Mouse (Mus musculus) heart, adult 2 months (tissue): ENCODE results near the gene Evi5. TPM values are rescaled to one million over a fixed set of nuclear protein-coding genes. Genes with fewer than 3 reads are reported as not detected.

Experiments
- DNase-seq, 2 experiments: peaks; one replicate each; pipeline ENCODE4 v3.0.0; 2021
- H3K27ac ChIP-seq: fragments of 200-600 bp; 2 replicates; pipeline ENCODE4 v1.8.1; 2022
- H3K27me3 ChIP-seq: fragments of 200-500 bp; 2 replicates; pipeline ENCODE4 v1.6.1; 2012; ENCODE audit warnings: mild to moderate bottlenecking, low read length, inconsistent platforms, mixed read lengths; ENCODE audit not compliant: control insufficient read depth, insufficient read depth
- H3K36me3 ChIP-seq: fragments of 200-500 bp; 2 replicates; pipeline ENCODE4 v1.6.1; 2012; ENCODE audit warnings: low read length, inconsistent platforms; ENCODE audit not compliant: control insufficient read depth, insufficient read depth
- H3K4me1 ChIP-seq: fragments of 200-500 bp; 2 replicates; pipeline ENCODE4 v1.6.1; 2011; ENCODE audit warnings: low read length; ENCODE audit not compliant: control insufficient read depth, insufficient read depth
- H3K4me3 ChIP-seq: fragments of 200-600 bp; 2 replicates; pipeline ENCODE4 v1.8.1; 2022
- H3K79me2 ChIP-seq: fragments of 200-500 bp; replicated peaks from 2 replicates; pipeline ENCODE4 v1.6.1; 2012; ENCODE audit warnings: mild to moderate bottlenecking, inconsistent platforms, low read length, moderate library complexity, mixed read lengths; ENCODE audit not compliant: control insufficient read depth, insufficient read depth
- H3K9ac ChIP-seq: fragments of 200-500 bp; 2 replicates; pipeline ENCODE4 v1.6.1; 2012; ENCODE audit warnings: low read depth, mild to moderate bottlenecking, control low read depth, inconsistent platforms, low read length, mixed read lengths
- CTCF ChIP-seq: fragments of 200-600 bp; IDR thresholded peaks from 2 replicates; pipeline ENCODE4 v1.8.1; 2022; ENCODE audit warnings: antibody characterized with exemption, mild to moderate bottlenecking, moderate library complexity
- EP300 ChIP-seq: fragments of 200-500 bp; IDR thresholded peaks from 2 replicates; pipeline ENCODE4 v1.6.1; 2011; ENCODE audit warnings: low read depth, low read length, control low read depth; ENCODE audit not compliant: insufficient read depth
- POLR2A ChIP-seq: fragments of 200-500 bp; IDR thresholded peaks from 2 replicates; pipeline ENCODE4 v1.6.1; 2011; ENCODE audit warnings: mild to moderate bottlenecking, low read depth, low read length, control low read depth; ENCODE audit not compliant: insufficient read depth
- WGBS: fragments of 180-500 bp; shearing (Covaris S2); methylation state at CpG from one replicate; pipeline ENCODE4 v1.1.7; 2018; 5-methylcytosine and 5-hydroxymethylcytosine counted together
- intact Hi-C: fragments of 180-260 bp; cut with DNase I; formaldehyde crosslinking; loops from one replicate; pipeline ENCODE4 v1.15.1; 2025
- long read RNA-seq: library from polyadenylated mRNA; stranded (forward); transcript quantifications from one replicate; pipeline ENCODE4 v2.0.0, GENCODE M21; 2021
- polyA plus RNA-seq: library from polyadenylated mRNA; depleted of rRNA; stranded (reverse); fragments of >200 nt; gene quantifications from 2 replicates; pipeline ENCODE4 v1.2.3, GENCODE M21; 2012; rRNA removed
- total RNA-seq, 2 experiments: library from RNA; stranded (reverse); gene quantifications; 2 replicates each; pipeline ENCODE4 v1.2.3; 2021

Gene Evi5
- total RNA-seq (10 to 100 TPM; 20.5 to 21.7 TPM), polyA plus RNA-seq (7.4 and 11.6 TPM in 2 replicates)
- long read RNA-seq, partial matches to known transcripts = 2 of 9 reads
- long read RNA-seq, other reads (novel, unspliced or antisense) = 7 of 9 reads

DNA sequence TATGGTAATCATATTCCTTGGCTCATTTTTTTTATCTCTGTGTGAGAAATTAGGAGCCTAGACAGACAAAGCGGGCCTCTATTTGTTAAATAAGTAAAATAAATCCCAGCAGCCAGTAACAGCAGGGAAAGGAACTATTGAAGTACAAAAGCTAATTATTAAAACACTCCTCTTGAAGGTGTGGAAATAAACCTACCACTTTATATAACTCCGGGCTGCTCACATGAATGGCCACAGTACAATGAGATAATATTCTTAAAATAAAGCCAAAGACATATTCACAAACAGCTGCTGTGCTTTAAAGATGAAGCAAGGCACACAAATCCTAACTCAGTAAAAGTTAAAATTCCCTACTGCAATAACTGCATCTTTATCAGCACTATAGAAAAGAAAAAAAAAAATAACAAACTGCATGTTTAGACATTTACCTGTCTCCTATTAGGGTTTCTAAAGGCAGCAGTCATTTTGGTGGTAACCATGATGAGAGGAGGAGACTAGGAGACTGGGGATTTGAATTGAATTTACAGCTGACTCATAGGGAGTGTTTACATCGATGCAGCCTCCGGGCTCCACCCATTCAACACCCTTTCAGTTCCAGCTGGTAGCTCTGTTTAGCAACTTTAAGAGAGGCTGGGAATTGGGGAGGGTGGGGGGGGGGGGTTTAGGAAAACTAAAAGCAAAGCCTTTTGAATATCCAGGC lies at the start of gene Evi5:
TSS of gene Evi5 (minus strand) at position 547 of the 700 bp plus-strand sequence.
- Histone ChIP-seq H3K79me2 (no peaks in the 10 kb centered on the region), H3K27ac (peak within 1 kb of the TSS; percentile 84), H3K27me3 (no peaks in the 10 kb centered on the region), H3K36me3 (no peaks in the 10 kb centered on the region), H3K9ac (no peak within 1 kb of the TSS), H3K4me1 (no peaks in the 10 kb centered on the region; the same call in 1 of the 2 replicates), H3K4me3 (peak within 1 kb of the TSS; percentile 14; the same call in 1 of the 2 replicates)
- no peak for DNase-seq
- TF ChIP-seq EP300 = no peak
- WGBS = 16% methylated on average over 4 of the region's 4 CpGs
- intact Hi-C loops = no loop called here

- Histone ChIP-seq H3K9ac (no peak overlapping the region), H3K4me1 (peaks cover 2% of the 10 kb centered on the region), H3K27ac (peak overlapping the region; percentile 30; the same call in 1 of the 2 replicates), H3K4me3 (peak overlapping the region; percentile 6; the same call in 1 of the 2 replicates), H3K36me3 (no peaks in the 10 kb centered on the region), H3K27me3 (no peaks in the 10 kb centered on the region), H3K79me2 (no peaks in the 10 kb centered on the region)
- 67% methylated on average over 8 of the region's 8 CpGs for WGBS
- TF ChIP-seq POLR2A = no peak
- no peak for TF ChIP-seq EP300
- no peak for TF ChIP-seq CTCF
- peak in 1 of 2 experiments; percentile 32 for DNase-seq
- intact Hi-C loops = loop anchor here (5.0 kb wide), 2 partner anchors 163 to 238 kb away; no protein-coding TSS in a partner anchor
These were observed 49.7 kb upstream of the Evi5 start for GRCm38 (mm10) chr5:107924564-107924963.

GRCm38 (mm10) chr5:107922836-107923235 lies 47.9 kb upstream of the Evi5 start:
- H3K36me3 ChIP-seq = no peaks in the 10 kb centered on the region
- no peak overlapping the region for H3K9ac ChIP-seq
- no peaks in the 10 kb centered on the region for H3K27me3 ChIP-seq
- intact Hi-C loops = loop anchor here (1.0 to 5.0 kb wide), 3 partner anchors 63 to 239 kb away; no protein-coding TSS in a partner anchor
- no peak for DNase-seq
- no peak overlapping the region for H3K27ac ChIP-seq
- TF ChIP-seq POLR2A = no peak
- no peak for TF ChIP-seq EP300
- no peak for TF ChIP-seq CTCF
- 71% methylated on average over 1 of the region's 1 CpGs for WGBS
- no peaks in the 10 kb centered on the region for H3K79me2 ChIP-seq
- no peak overlapping the region for H3K4me3 ChIP-seq
- peaks cover 2% of the 10 kb centered on the region for H3K4me1 ChIP-seq

DNA sequence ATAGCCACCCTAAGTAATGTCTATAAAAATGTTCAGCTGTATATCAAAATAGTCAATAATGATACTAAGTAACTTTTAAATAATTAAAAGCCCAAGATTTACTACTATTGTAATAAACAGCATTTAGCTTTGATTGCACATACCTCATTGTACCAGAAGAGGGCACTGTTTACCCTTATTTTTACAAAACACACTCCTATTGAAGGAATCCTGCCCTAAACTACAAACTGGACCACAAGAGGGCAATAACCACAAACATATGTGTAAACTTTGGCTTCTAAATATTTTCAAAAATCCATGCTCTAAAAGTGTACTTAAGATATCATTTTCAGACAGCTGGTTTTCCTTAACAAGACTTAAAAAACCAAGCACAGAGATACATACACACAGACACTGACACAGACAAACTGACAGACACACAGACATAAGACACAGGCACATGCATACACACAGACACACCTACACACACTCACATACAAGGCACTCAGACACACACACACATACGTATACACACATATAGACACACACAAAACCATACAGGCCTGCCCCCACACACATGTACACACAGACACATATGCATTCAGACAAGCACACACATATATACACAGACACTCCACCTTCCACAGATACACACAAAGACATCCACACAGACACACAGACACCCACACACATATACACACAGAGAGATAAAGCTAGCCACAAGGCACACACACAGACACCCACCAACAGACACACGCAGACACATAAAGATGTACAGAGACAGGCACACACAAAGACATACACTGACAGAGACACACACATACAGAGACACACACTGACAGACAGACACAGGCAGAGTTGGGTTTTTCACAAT lies 46.7 kb upstream of the Evi5 start:
- Histone ChIP-seq H3K9ac (0 out of 2 replicates have a peak overlapping the region, but pooled peaks have one; percentile 41), H3K36me3 (no peaks in the 10 kb centered on the region), H3K4me3 (no peak overlapping the region), H3K27me3 (no peaks in the 10 kb centered on the region), H3K27ac (no peak overlapping the region), H3K79me2 (no peaks in the 10 kb centered on the region), H3K4me1 (peaks cover 2% of the 10 kb centered on the region)
- intact Hi-C loops = loop anchor here (1.0 to 5.0 kb wide), 5 partner anchors 65 to 241 kb away; no protein-coding TSS in a partner anchor
- 75% methylated on average over 2 of the region's 2 CpGs for WGBS
- TF ChIP-seq CTCF (peak; percentile 93), EP300 (no peak), POLR2A (no peak)
- DNase-seq = no peak

DNA sequence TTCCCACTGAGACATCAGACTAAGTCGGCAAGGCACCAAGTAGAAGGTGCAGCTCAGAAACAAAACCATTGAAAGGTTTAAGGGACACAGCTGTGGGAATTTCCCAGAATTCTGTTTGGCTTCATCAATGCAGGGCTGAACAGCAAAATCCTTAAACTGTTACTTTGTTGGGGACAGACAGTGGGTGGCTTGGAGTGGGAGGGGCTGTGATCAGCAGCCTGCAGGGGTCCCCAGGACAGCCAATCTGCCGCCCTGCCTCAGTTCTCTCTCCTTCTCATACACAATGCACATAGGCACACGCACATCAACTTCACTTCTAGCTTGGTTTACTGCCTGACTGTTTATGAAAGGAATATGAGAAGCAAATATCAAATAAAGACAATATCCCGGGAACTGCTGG lies 40.4 kb upstream of the Evi5 start:
- Histone ChIP-seq H3K27ac (no peak overlapping the region), H3K4me3 (no peak overlapping the region), H3K27me3 (no peaks in the 10 kb centered on the region), H3K36me3 (no peaks in the 10 kb centered on the region), H3K4me1 (no peaks in the 10 kb centered on the region), H3K9ac (no peak overlapping the region), H3K79me2 (no peaks in the 10 kb centered on the region)
- intact Hi-C loops = no loop called here
- no peak for DNase-seq
- 51% methylated on average over 4 of the region's 4 CpGs for WGBS
- TF ChIP-seq POLR2A (no peak), EP300 (no peak), CTCF (no peak)

GRCm38 (mm10) chr5:107911012-107911411 lies 36.1 kb upstream of the Evi5 start:
- no peaks in the 10 kb centered on the region for H3K4me1 ChIP-seq
- H3K36me3 ChIP-seq = peaks cover 4% of the 10 kb centered on the region
- H3K79me2 ChIP-seq = no peaks in the 10 kb centered on the region
- no peak for DNase-seq
- WGBS = 87% methylated on average over 5 of the region's 5 CpGs
- H3K9ac ChIP-seq = no peak overlapping the region
- no peak for TF ChIP-seq EP300
- TF ChIP-seq CTCF = no peak
- TF ChIP-seq POLR2A = no peak
- H3K27ac ChIP-seq = no peak overlapping the region
- intact Hi-C loops = no loop called here
- no peaks in the 10 kb centered on the region for H3K27me3 ChIP-seq
- H3K4me3 ChIP-seq = no peak overlapping the region
